Mouse (Mus musculus): Measurements from ENCODE around the gene Tlx2.

The Tlx2 gene

GRCm38 (mm10) chr6:83058725-83059124, 11.4 kb downstream of the Tlx2 start:
- in situ Hi-C loops (cut with MboI, MseI): loop anchor here in 1 of 2 experiments (10.0 kb wide), 1 partner anchor 54 kb away; no protein-coding TSS in a partner anchor

DNA sequence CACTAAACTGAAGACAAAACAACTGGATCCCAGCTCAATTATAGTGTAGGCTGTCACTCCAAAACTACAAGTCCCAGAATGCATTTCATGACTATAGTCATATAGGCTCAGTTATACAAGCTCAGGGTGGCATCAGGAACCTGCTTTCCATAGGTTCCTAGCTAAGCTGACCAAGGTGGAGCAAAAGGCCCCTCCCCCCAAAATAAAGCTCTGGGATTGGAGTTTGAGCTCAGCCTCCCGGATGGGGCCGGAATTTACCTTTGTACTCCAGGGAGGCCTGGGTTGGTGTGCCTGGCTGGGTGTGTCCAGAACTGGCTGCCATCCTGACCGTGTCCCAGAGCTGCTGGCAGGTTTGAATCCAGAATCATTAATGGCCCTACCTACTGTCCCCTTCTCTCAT, 12.3 kb downstream of the Tlx2 start, which contains the start of gene Dqx1:
Dqx1 (plus strand) TSS at position 55 of the 400 bp plus-strand sequence.
- in situ Hi-C loops (cut with MboI, MseI): loop anchor here in 1 of 2 experiments (10.0 kb wide), 1 partner anchor 53 kb away; no protein-coding TSS in a partner anchor

DNA sequence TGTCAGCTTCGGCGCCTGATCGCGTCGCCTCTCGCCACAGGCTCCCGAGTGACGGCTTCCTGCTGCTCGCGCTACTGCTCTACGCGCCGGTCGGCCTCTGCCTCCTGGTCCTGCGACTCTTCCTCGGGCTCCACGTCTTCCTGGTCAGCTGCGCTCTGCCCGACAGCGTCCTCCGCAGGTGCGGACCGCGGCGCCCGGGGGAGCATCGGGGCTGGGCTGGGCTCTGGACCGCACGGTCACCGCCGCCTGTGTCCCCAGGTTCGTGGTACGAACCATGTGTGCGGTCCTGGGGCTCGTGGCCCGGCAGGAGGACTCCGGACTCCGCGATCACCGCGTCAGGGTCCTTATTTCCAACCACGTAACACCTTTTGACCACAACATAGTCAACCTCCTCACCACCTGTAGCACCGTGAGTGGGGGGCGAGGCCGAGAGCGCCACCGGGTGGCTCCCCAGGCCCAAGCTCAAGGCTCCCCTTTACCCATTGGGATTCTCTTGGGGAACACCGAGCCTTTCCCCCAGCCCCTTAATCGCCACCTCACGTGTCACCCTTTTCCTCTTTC, 15.1 kb downstream of the Tlx2 start, which contains the start of gene Htra2:
Htra2 (minus strand) TSS at position 403 of the 561 bp plus-strand sequence.
- in situ Hi-C loops (cut with MboI, MseI): loop anchor here in 1 of 2 experiments (10.0 kb wide), 1 partner anchor 50 kb away; no protein-coding TSS in a partner anchor

DNA sequence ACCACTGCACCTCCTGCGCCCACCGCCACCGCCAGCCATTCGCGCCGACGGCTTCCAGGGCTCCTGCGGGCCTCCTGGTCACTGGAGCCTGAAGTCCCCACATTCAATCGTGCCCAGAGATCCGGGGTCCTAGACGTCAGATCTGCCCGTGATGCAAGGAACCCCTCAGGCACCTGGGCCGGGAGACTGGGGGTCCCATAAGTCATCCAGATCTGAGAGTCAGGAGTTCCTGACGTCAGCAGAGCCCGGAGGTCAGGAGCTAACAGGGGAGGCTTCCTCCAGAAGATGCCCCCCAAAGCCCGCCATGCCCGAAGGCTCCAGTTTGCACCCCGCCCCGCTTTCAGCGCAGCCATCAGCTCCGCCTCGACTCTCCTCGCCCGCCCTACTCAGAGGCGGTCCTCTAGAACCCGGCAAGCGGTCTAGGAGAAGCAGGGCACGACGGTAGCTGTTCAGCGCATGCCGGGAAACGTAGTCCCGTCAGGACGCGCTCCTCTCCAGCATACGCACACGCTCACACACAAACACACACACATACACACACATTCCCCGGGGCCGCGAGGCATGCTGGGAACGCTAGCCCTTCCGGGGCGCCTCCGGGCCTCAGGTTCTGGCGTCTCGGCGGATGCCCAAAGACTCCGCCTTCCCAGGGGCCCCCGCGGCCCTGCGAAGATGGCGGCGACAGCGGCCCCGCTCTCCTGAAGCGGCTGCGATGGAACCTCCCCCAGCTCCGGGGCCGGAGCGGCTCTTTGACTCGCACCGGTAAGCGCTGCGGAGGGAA, 15.8 kb downstream of the Tlx2 start, which contains the start of gene Aup1:
Aup1 (plus strand) TSS at position 448 of the 778 bp plus-strand sequence.
- in situ Hi-C loops (cut with MboI, MseI): loop anchor here in 1 of 2 experiments (10.0 kb wide), 1 partner anchor 49 kb away; no protein-coding TSS in a partner anchor

GRCm38 (mm10) chr6:83053136-83053960, 16.7 kb downstream of the Tlx2 start:
- in situ Hi-C loops (cut with MboI, MseI): loop anchor here in 1 of 2 experiments (10.0 kb wide), 1 partner anchor 49 kb away; no protein-coding TSS in a partner anchor

DNA sequence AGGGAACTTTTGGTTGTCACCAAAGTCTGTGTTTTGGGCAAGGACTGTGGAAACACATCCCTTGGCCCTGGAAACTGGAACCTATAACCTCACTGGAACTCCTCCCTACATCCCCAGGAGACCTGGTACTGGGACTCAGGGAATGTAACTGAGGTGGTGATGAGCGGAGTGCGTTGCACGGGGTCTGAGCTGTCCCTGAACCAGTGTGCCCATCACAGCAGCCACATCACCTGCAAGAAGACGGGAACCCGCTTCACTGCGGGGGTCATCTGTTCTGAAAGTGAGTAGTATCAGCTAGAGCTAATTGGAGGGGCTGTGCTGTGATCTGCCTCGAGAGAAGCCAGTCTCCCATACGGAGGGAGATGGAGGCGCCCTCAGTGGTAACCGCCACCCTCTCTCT, 20.7 kb downstream of the Tlx2 start:
- in situ Hi-C loops (cut with MboI, MseI): no loop called here

DNA sequence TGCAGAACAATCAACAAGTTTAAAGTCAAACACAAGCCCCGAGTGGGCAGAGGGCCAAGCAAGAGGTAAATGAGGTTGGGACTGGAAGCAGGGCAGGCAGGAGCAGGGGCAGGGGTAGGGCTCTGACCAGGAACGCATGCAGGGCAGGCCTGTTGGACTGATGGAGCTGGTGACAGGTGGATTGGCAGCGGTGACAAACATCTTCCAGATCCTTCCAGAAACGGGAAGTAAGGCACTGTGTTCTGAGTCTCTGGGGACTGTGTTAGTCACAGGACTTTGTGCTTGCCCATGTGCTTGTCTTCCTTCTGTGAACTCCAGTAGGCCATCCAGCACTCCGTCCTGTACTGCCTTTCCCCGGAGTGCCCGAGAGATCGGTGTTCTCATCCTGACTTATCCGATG, 25.4 kb downstream of the Tlx2 start:
- in situ Hi-C loops (cut with MboI, MseI): no loop called here

DNA sequence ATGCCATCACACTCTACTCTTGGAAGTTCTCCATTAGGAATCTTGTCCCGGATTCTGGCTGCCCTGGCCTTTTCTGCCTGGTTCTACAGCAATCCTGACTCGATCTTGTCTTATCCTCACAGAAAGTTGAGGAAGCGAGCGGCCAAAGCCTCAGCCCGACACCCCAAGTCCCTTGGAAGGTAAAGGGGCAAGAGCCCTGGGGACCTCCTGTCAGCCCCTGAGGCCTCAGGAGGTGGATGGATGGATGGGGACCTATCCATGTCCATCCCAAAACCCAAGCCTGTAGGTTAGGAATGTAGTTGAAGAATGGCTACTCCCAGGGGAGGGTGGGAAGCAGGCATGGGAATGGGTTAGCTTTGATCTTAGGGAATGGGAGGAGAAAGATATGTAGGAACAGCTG, 26.1 kb downstream of the Tlx2 start:
- in situ Hi-C loops (cut with MboI, MseI): no loop called here

DNA sequence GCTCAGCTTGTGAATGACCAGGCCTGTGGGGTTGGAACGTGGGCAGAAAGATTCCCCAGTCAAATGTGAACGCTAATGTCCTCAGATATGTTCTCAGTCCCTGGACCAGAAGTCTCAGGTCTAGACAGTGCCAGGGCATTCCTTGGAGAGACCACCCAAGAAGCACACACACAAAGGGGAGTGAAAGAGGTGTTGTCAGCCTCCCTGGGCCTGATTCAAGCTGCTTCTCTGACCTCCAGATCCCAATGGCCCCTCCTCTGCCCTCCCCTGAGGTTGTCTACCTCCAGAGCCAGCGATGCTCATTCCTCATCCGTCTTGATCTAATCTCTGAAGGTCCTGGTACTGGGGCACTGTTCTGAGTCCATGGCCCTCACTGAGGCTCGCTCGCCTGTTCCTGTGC, 26.5 kb downstream of the Tlx2 start:
- in situ Hi-C loops (cut with MboI, MseI): no loop called here

DNA sequence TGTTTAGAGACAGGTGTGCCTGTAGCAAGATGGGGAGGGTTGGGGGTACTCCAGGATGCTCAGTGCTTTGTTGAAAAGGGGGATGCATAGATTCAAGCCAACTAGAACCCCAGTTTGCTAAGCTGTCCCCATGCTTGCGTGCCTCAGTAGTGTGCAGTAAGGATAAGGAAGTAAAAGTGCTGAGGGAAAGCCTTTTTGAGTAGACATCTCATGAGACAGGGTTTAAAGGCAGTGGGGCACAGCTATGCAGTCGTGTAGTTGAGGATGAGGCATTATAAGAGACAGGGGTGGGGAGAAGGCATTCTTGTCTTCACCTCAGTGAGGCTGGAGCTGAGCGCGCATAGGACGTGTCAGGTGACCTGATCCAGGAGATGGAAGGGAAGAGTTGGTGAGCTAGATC, 29.5 kb downstream of the Tlx2 start:
- in situ Hi-C loops (cut with MboI, MseI): no loop called here

- in situ Hi-C loops (cut with MboI, MseI): no loop called here
Measured at GRCm38 (mm10) chr6:83038496-83039012, 31.5 kb downstream of the Tlx2 start.

GRCm38 (mm10) chr6:83037188-83037587, 32.9 kb downstream of the Tlx2 start:
- in situ Hi-C loops (cut with MboI, MseI): no loop called here

GRCm38 (mm10) chr6:83034463-83035055, 35.5 kb downstream of the Tlx2 start:
- in situ Hi-C loops (cut with MboI, MseI): no loop called here

DNA sequence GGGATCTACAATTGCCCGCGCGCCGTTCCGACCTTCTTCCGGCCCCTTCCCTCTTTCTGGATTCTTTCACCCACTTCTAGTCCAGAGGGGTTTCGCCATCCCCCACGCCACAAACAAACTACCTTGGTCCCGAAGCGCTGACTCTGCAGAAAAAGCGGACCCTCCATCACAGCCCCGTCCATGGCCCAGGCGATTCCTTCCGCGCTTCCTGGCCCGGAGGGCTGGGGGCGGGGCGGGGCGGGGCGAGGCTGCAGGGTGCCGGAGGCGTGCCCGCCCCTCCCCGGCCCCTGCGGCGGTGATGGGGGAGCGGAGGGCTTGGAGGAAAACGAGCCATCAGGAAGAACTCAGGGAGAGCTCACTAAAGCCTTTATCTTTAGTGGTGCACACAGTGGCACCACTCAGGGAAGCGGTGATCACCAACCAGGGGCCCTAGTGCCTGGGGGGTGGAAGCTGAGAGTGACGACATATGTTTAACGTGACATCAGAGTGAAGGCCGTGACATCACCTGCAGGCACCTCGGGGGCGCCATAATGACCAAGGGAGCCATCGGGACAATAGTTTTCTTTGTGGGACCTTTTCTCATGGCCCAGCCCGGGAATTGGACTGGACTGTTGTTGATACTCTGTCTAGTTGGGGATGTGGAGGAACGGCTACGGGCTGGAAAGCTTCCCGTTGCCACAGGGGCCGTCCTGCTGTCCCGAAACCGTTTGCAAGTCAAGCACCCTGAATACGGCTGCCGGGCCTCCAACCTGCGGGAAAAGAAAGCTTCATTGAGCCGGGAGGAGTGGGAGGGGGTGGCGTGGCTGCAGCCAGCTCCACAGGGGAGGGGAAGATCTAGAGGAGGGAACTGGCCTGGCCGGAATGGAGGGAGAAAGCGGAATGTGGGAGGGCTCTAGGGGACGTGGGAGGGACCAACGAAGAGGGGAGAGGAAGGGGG, 36.6 kb downstream of the Tlx2 start, which contains the start of the genes Dok1 and Loxl3:
Dok1 (minus strand) TSS at position 223 of the 937 bp plus-strand sequence.
Loxl3 (plus strand) TSS at position 925 of the 937 bp plus-strand sequence.
- in situ Hi-C loops (cut with MboI, MseI): no loop called here

- in situ Hi-C loops (cut with MboI, MseI): no loop called here
Measured at GRCm38 (mm10) chr6:83032769-83033191, 37.3 kb downstream of the Tlx2 start.

DNA sequence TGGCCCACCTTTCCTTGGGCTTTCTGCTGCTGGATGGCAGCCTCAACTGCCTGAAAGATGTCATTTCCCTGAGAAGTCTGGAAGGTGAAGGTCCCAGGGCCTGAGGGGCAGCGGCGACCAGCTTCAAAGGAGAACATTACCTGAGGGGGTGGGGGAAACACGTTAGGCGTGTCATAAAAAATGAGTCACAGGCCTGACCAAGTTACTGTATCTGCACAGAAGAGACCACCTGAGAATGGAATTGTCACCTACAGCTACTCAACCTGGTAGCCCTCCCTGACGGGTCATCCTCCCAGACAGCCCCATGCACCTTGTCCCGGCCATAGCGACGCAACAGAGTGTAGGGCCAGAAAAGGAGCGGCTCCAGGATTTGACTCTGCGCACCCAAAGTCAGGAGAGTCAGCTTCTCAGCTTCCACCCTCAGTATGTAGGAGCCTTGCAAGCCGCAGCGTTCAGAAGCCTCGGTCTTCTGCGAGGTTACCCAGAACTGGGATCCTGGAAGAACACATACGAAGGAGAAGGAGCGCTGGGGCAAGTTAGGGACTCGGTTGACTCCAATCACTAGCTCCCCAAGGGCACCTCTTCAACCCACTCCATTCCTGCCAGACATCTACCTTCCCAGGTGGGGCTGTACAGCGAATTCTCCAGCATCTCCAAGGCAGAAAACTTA, 38.0 kb downstream of the Tlx2 start:
- in situ Hi-C loops (cut with MboI, MseI): no loop called here

- in situ Hi-C loops (cut with MboI, MseI): no loop called here
Measured at GRCm38 (mm10) chr6:83031111-83031510, 39.0 kb downstream of the Tlx2 start.

DNA sequence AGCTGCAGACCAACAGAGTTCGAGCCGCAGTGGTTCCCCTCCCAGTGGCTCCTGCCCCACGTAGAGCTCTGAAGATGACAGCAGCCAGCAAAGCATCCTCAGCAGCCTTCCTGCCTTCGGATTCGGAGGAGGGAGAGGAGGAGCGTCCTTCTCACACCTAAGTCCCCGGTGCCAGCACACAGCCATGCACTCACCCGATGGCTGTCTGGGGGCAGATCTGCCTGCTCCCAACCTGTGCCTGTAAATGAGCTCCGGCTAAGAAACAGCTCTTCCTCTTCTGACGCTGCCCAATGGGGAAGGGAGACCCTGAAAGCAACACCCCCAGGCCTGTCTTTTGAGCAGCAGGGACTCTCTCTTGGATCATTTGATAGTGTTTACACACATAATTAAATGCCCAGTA, 40.3 kb downstream of the Tlx2 start:
- in situ Hi-C loops (cut with MboI, MseI): no loop called here

DNA sequence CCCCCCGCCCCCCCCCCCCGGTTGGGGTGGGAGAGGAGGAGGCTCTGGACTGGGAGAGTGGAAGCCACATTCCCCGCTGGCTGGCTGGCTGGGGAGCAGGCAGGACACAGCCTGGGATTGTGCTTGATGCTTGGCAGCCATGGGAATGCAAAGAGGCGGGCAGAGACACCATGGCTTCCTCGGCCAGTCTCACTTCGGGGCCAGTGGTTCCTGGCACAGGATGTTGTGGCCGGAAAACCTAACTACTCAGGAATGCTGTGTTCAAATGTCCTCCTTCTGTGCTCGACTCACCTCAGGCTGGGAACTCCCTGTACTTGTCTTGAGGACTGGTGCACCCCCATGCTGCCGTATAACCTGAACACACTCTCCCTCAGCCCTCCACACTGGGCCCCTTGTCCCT, 42.4 kb downstream of the Tlx2 start:
- in situ Hi-C loops (cut with MboI, MseI): no loop called here
